Comparison of ENCODE assay signal across 16 mouse cellular contexts in the genomic region with DNA sequence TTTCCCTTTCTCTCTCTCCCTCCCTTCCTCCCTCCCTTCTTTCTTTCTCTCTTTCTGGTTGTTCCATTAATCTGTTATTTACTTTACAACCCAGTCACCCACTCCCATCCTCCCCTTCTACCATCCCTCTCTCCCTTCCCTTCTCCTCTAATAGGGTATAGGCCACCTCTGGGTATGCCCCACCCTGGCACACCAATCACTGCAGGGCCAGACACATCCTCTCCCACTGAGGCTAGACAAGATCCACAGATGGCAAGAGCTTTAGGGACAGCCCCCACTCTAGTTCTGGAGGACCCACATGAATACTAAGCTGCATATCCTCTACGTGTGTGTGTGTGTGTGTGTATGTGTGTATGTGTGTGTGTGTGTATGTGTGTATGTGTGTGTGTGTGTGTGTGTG.
DNase-seq lines count a peak whose midpoint lies in the region; ATAC-seq and TF ChIP-seq lines count a peak whose summit lies in the region.
"Had no signal": no experiment of that assay in that cellular context is flagged by ENCODE, and none has a peak within 500 bp of the region (broad histone marks: within the 10 kb centered on the region; RNA-seq: fewer than 3 reads in every experiment).

No protein-coding gene starts in this region.

- no peak for TF ChIP-seq EP300 in lung, postnatal 0 days (IDR thresholded peaks at IDR 0.05)

- peak overlapping the region; percentile 30; the same call in 1 of the 2 replicates for H3K27ac ChIP-seq in lung, embryonic 14.5 days (ENCODE audit: low read depth)
- no peak overlapping the region for H3K27ac ChIP-seq in lung, postnatal 0 days (ENCODE audit: low read length)
- H3K27ac ChIP-seq in kidney, embryonic 15.5 days = no peak overlapping the region
- no peak overlapping the region for H3K27ac ChIP-seq in intestine, embryonic 15.5 days
- H3K27ac ChIP-seq: embryonic facial prominence, embryonic 13.5 days; forebrain, embryonic 12.5 days; heart, embryonic 15.5 days; hindbrain, embryonic 10.5 days; hindbrain, embryonic 14.5 days had no signal

- no peak overlapping the region for H3K9ac ChIP-seq in lung, embryonic 14.5 days
- H3K9ac ChIP-seq in lung, postnatal 0 days (replicated peaks; ENCODE audit: low read depth) = no peak overlapping the region
- H3K9ac ChIP-seq in kidney, embryonic 15.5 days = no peak overlapping the region
- H3K9ac ChIP-seq in intestine, embryonic 15.5 days = no peak overlapping the region
- H3K9ac ChIP-seq: embryonic facial prominence, embryonic 13.5 days; forebrain, embryonic 12.5 days; heart, embryonic 15.5 days; hindbrain, embryonic 14.5 days had no signal

- no peak for ATAC-seq in lung, embryonic 14.5 days (ENCODE audit: insufficient read depth)
- ATAC-seq in lung, postnatal 0 days = no peak
- peak; percentile 76 for ATAC-seq in CD4-positive, CD25-positive, alpha-beta regulatory T cell, adult 4 months
- no peak for ATAC-seq in kidney, embryonic 15.5 days (replicated peaks; ENCODE audit: low FRiP score)
- no peak for ATAC-seq in intestine, embryonic 15.5 days
- ATAC-seq: Patski had no signal

- no peak overlapping the region for H3K4me2 ChIP-seq in lung, embryonic 14.5 days
- no peak overlapping the region for H3K4me2 ChIP-seq in lung, postnatal 0 days (replicated peaks; ENCODE audit: low read depth, low read length)
- H3K4me2 ChIP-seq in myocyte (ENCODE audit: low read depth) = peak overlapping the region; percentile 58
- H3K4me2 ChIP-seq in kidney, embryonic 15.5 days = no peak overlapping the region
- no peak overlapping the region for H3K4me2 ChIP-seq in intestine, embryonic 15.5 days (replicated peaks)
- H3K4me2 ChIP-seq: forebrain, embryonic 12.5 days; heart, embryonic 11.5 days; hindbrain, embryonic 14.5 days had no signal

- no peaks in the 10 kb centered on the region for H3K27me3 ChIP-seq in lung, embryonic 14.5 days (ENCODE audit: insufficient read depth, low read length)
- no peaks in the 10 kb centered on the region for H3K27me3 ChIP-seq in lung, postnatal 0 days (replicated peaks; ENCODE audit: insufficient read depth, low read length)
- H3K27me3 ChIP-seq in myocyte (ENCODE audit: control insufficient read depth, insufficient read depth, insufficient read length) = no peaks in the 10 kb centered on the region
- H3K27me3 ChIP-seq in kidney, embryonic 15.5 days = no peaks in the 10 kb centered on the region
- no peaks in the 10 kb centered on the region for H3K27me3 ChIP-seq in intestine, embryonic 15.5 days (replicated peaks)
- H3K27me3 ChIP-seq: embryonic facial prominence, embryonic 13.5 days; forebrain, embryonic 12.5 days; heart, embryonic 15.5 days; Patski had no signal

- DNase-seq in lung, embryonic 14.5 days = no peak
- no peak for DNase-seq in lung, postnatal 0 days (ENCODE audit: low spot score)
- peak; percentile 23 for DNase-seq in CD4-positive, CD25-positive, alpha-beta regulatory T cell, adult 2 months (ENCODE audit: low read depth, low spot score)
- DNase-seq: cerebellum, adult 9-11 months; gastrocnemius, postnatal 25 days had no signal

- WGBS in lung, embryonic 14.5 days = 81% methylated on average over 1 of the region's 1 CpGs
- WGBS in lung, postnatal 0 days = 82% methylated on average over 1 of the region's 1 CpGs
- WGBS in kidney, embryonic 15.5 days = 94% methylated on average over 1 of the region's 1 CpGs
- 86% methylated on average over 1 of the region's 1 CpGs for WGBS in intestine, embryonic 15.5 days

- H3K4me3 ChIP-seq in lung, embryonic 14.5 days (ENCODE audit: low read depth, low read length) = no peak overlapping the region
- H3K4me3 ChIP-seq in lung, postnatal 0 days (ENCODE audit: low read depth, low read length) = no peak overlapping the region
- no peak overlapping the region for H3K4me3 ChIP-seq in myocyte
- H3K4me3 ChIP-seq in kidney, embryonic 15.5 days (replicated peaks) = no peak overlapping the region
- no peak overlapping the region for H3K4me3 ChIP-seq in intestine, embryonic 15.5 days (replicated peaks)
- H3K4me3 ChIP-seq: embryonic facial prominence, embryonic 13.5 days; forebrain, embryonic 12.5 days; heart, embryonic 15.5 days; hindbrain, embryonic 10.5 days had no signal

- H3K4me1 ChIP-seq in lung, embryonic 14.5 days (ENCODE audit: insufficient read depth) = no peaks in the 10 kb centered on the region; the same call in 1 of the 2 replicates
- H3K4me1 ChIP-seq in lung, postnatal 0 days (ENCODE audit: insufficient read depth, low read depth, low read length) = peaks cover 3% of the 10 kb centered on the region; the same call in 1 of the 2 replicates
- H3K4me1 ChIP-seq in kidney, embryonic 15.5 days = peaks cover 6% of the 10 kb centered on the region; the same call in 1 of the 2 replicates
- peaks cover 4% of the 10 kb centered on the region; the same call in 1 of the 2 replicates for H3K4me1 ChIP-seq in intestine, embryonic 15.5 days (replicated peaks)
- H3K4me1 ChIP-seq: forebrain, embryonic 12.5 days; hindbrain, embryonic 10.5 days had no signal

- H3K36me3 ChIP-seq in lung, embryonic 14.5 days (ENCODE audit: insufficient read depth) = no peaks in the 10 kb centered on the region
- no peaks in the 10 kb centered on the region for H3K36me3 ChIP-seq in lung, postnatal 0 days (ENCODE audit: insufficient read depth, low read length)
- no peaks in the 10 kb centered on the region for H3K36me3 ChIP-seq in myocyte (ENCODE audit: control insufficient read depth, insufficient read depth)
- H3K36me3 ChIP-seq in kidney, embryonic 15.5 days = no peaks in the 10 kb centered on the region
- H3K36me3 ChIP-seq in intestine, embryonic 15.5 days = no peaks in the 10 kb centered on the region
- H3K36me3 ChIP-seq: embryonic facial prominence, embryonic 13.5 days; forebrain, embryonic 12.5 days; heart, embryonic 15.5 days; hindbrain, embryonic 10.5 days had no signal

- H3ac ChIP-seq in myocyte (ENCODE audit: control insufficient read depth, insufficient read length) = no peak overlapping the region

- H3K9me3 ChIP-seq in lung, embryonic 14.5 days (ENCODE audit: low read depth, low read length) = no peaks in the 10 kb centered on the region
- no peaks in the 10 kb centered on the region for H3K9me3 ChIP-seq in lung, postnatal 0 days (ENCODE audit: low read length)
- no peaks in the 10 kb centered on the region for H3K9me3 ChIP-seq in kidney, embryonic 15.5 days (replicated peaks)
- H3K9me3 ChIP-seq in intestine, embryonic 15.5 days = no peaks in the 10 kb centered on the region
- H3K9me3 ChIP-seq: embryonic facial prominence, embryonic 13.5 days; forebrain, embryonic 12.5 days; heart, embryonic 15.5 days; hindbrain, embryonic 10.5 days had no signal

- no peak for TF ChIP-seq POLR2A in myocyte (IDR thresholded peaks at IDR 0.05; ENCODE audit: insufficient read length, low read depth)

- H3K79me2 ChIP-seq in myocyte (ENCODE audit: control insufficient read depth, insufficient read depth) = no peaks in the 10 kb centered on the region

- TF ChIP-seq CTCF in lung, embryonic 14.5 days (IDR thresholded peaks at IDR 0.05; ENCODE audit: low read depth) = no peak
- no peak for TF ChIP-seq CTCF in lung, postnatal 0 days (IDR thresholded peaks at IDR 0.05)

TF ChIP-seq in myocyte, 11 proteins besides CTCF, POLR2A, EP300 and RAD21:
- no peak for TF ChIP-seq TCF12 (IDR thresholded peaks at IDR 0.05; ENCODE audit: insufficient read depth, poor library complexity, severe bottlenecking)
- TF ChIP-seq TCF3 (IDR thresholded peaks at IDR 0.05; ENCODE audit: insufficient read length, low read depth) = no peak
- no peak for TF ChIP-seq CEBPB (IDR thresholded peaks at IDR 0.05; ENCODE audit: insufficient read depth, poor library complexity, severe bottlenecking)
- no peak for TF ChIP-seq E2F4 (IDR thresholded peaks at IDR 0.05; ENCODE audit: insufficient read depth)
- no peak for TF ChIP-seq MYOG (IDR thresholded peaks at IDR 0.05; ENCODE audit: control insufficient read depth in 1 of 3, insufficient read depth in 1 of 3, insufficient read length in 2 of 3, low read depth in 2 of 3)
- no peak for TF ChIP-seq MYOD1 (IDR thresholded peaks at IDR 0.05; ENCODE audit: control insufficient read depth in 1 of 3, insufficient read length in 2 of 3, low read depth in 2 of 3)
- TF ChIP-seq SRF (IDR thresholded peaks at IDR 0.05; ENCODE audit: control insufficient read depth, insufficient read length, low read depth) = no peak
- TF ChIP-seq USF1 (IDR thresholded peaks at IDR 0.05; ENCODE audit: low read depth) = no peak
- no peak for TF ChIP-seq MAX (IDR thresholded peaks at IDR 0.05; ENCODE audit: low read depth)
- no peak for TF ChIP-seq POLR2AphosphoS2 (IDR thresholded peaks at IDR 0.05; ENCODE audit: insufficient read length, low read depth)
- TF ChIP-seq REST (IDR thresholded peaks at IDR 0.05; ENCODE audit: insufficient read depth, insufficient read length) = no peak
